Mouse (Mus musculus): Measurements from ENCODE around the gene Coq8b. TPM values are rescaled to one million over a fixed set of nuclear protein-coding genes. Genes with fewer than 3 reads are reported as not detected.

Gene Coq8b
- 26.3 and 27.2 TPM in 2 replicates for polyA plus RNA-seq (2015; fragmentation: Nextera tagmentation; extraction: Ambion mirVana)

GRCm38 (mm10) chr7:27232781-27233281 is at the start of gene Coq8b:
Coq8b (plus strand) TSS chr7:27233023.
- under 1% methylated on average over 25 of the region's 25 CpGs for WGBS
- peak within 1 kb of the TSS; percentile 75 for H3K4me3 ChIP-seq (replicated peaks; ENCODE audit: low read length)
- H3K9me3 ChIP-seq (ENCODE audit: control insufficient read depth, low read length): no peaks in the 10 kb centered on the region
- peak within 1 kb of the TSS; percentile 65 for H3K4me2 ChIP-seq (ENCODE audit: low read length)
- H3K27ac ChIP-seq (ENCODE audit: low read length): peak within 1 kb of the TSS; percentile 78
- H3K4me1 ChIP-seq (replicated peaks; ENCODE audit: control insufficient read depth, insufficient read depth, low read length): peaks cover 17% of the 10 kb centered on the region
- ATAC-seq: peak; percentile 94
- no peaks in the 10 kb centered on the region for H3K27me3 ChIP-seq (replicated peaks; ENCODE audit: control insufficient read depth, insufficient read depth, low read length)
- H3K9ac ChIP-seq (replicated peaks; ENCODE audit: low read depth, low read length): peak within 1 kb of the TSS; percentile 69
- H3K36me3 ChIP-seq (ENCODE audit: control insufficient read depth, insufficient read depth): peaks cover 3% of the 10 kb centered on the region; the same call in 1 of the 2 replicates

DNA sequence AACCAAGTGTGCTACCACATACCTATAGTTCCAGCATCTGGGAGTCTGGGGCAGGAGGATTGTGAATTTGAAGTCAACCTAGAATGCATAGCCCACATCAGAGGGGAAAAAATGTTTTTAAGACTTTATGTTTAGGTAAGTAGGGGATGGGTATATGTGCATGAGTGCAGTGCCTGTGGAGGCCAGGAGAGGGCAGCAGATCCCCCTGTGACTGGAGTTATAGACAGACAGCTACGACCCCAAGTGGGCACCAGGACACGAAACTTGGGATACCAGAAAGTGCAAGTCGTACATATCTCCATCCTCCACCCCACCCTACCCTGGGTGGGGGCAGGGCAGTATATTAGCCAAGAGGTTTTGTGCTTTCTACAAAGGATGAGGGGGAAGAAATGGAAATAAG is 47.9 kb upstream of the Coq8b start:
- no peak overlapping the region for H3K9ac ChIP-seq (replicated peaks; ENCODE audit: low read depth, low read length)
- H3K9me3 ChIP-seq (ENCODE audit: control insufficient read depth, low read length): no peaks in the 10 kb centered on the region; the same call in 1 of the 2 replicates
- H3K4me1 ChIP-seq (replicated peaks; ENCODE audit: control insufficient read depth, insufficient read depth, low read length): peaks cover 3% of the 10 kb centered on the region; the same call in 1 of the 2 replicates
- no peak overlapping the region for H3K27ac ChIP-seq (ENCODE audit: low read length)
- 63% methylated on average over 3 of the region's 3 CpGs for WGBS
- no peak overlapping the region for H3K4me3 ChIP-seq (replicated peaks; ENCODE audit: low read length)
- H3K27me3 ChIP-seq (replicated peaks; ENCODE audit: control insufficient read depth, insufficient read depth, low read length): no peaks in the 10 kb centered on the region
- H3K36me3 ChIP-seq (ENCODE audit: control insufficient read depth, insufficient read depth): peaks cover 53% of the 10 kb centered on the region
- no peak for ATAC-seq
- H3K4me2 ChIP-seq (ENCODE audit: low read length): no peak overlapping the region

GRCm38 (mm10) chr7:27185986-27186385 is 46.8 kb upstream of the Coq8b start:
- Histone ChIP-seq H3K27ac (ENCODE audit: low read length) (no peak overlapping the region), H3K27me3 (replicated peaks; ENCODE audit: control insufficient read depth, insufficient read depth, low read length) (no peaks in the 10 kb centered on the region), H3K4me2 (ENCODE audit: low read length) (no peak overlapping the region), H3K4me3 (replicated peaks; ENCODE audit: low read length) (no peak overlapping the region), H3K4me1 (replicated peaks; ENCODE audit: control insufficient read depth, insufficient read depth, low read length) (no peaks in the 10 kb centered on the region), H3K36me3 (ENCODE audit: control insufficient read depth, insufficient read depth) (peaks cover 63% of the 10 kb centered on the region), H3K9ac (replicated peaks; ENCODE audit: low read depth, low read length) (no peak overlapping the region), H3K9me3 (ENCODE audit: control insufficient read depth, low read length) (no peaks in the 10 kb centered on the region; the same call in 1 of the 2 replicates)
- no peak for ATAC-seq
- WGBS: 95% methylated on average over 5 of the region's 5 CpGs

DNA sequence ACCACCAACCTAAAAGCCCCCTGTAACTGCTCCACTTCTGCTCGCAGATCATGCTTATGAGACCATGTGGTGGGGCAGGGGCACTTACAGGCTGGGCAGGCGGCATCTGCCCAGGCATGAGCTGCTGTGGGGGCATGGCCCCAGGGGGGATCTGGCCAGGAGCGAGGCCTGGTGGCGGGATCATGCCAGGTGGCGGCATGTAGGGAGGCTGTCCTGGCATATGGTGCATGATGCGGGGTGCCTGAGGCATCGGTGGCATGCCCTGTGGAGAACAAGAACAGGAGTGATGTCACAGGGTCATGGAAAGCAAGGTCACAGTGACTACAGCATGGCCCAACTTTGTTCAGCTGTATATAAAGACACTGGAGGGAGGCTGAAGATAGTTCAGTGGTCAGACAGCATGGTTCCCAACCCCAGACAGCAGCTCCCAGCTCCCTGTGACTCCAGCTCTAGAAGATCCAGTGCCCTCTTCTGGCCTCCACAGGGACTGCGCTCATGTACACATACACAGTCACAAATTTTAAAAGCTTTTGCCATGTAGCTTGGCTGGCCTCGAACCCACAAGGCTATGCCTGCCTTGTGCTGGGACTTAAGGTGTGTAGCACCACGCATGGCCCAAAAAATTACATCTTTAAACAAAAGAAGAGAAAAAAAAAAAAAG is 43.4 kb upstream of the Coq8b start:
- Histone ChIP-seq H3K9me3 (ENCODE audit: control insufficient read depth, low read length) (no peaks in the 10 kb centered on the region; the same call in 1 of the 2 replicates), H3K9ac (replicated peaks; ENCODE audit: low read depth, low read length) (no peak overlapping the region), H3K36me3 (ENCODE audit: control insufficient read depth, insufficient read depth) (peaks cover 78% of the 10 kb centered on the region), H3K4me3 (replicated peaks; ENCODE audit: low read length) (no peak overlapping the region), H3K27me3 (replicated peaks; ENCODE audit: control insufficient read depth, insufficient read depth, low read length) (no peaks in the 10 kb centered on the region), H3K27ac (ENCODE audit: low read length) (no peak overlapping the region), H3K4me2 (ENCODE audit: low read length) (no peak overlapping the region), H3K4me1 (replicated peaks; ENCODE audit: control insufficient read depth, insufficient read depth, low read length) (peaks cover 17% of the 10 kb centered on the region)
- 94% methylated on average over 10 of the region's 10 CpGs for WGBS
- ATAC-seq: no peak

DNA sequence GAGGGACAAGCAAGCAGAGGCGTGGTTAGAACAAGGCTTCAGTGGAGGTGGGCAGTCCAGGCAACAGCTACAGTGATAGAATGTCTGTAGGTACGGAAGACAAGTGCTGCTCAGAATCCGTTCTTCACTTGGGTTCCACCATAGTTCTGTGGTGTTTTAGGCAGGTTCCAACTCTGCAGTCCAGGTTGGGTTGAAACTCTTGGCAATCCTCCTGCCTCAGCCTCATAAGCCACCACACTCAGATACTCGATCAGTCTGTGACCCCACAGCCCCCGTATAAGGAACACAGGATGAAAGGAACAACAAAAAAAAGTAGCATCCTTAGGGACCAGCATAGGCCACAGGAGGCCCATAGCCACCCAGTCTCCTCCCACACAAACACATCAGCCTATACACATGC is 40.4 kb upstream of the Coq8b start:
- 93% methylated on average over 5 of the region's 5 CpGs for WGBS

GRCm38 (mm10) chr7:27193731-27194130 is 39.1 kb upstream of the Coq8b start:
- H3K36me3 ChIP-seq (ENCODE audit: control insufficient read depth, insufficient read depth): peaks cover 43% of the 10 kb centered on the region
- H3K9ac ChIP-seq (replicated peaks; ENCODE audit: low read depth, low read length): no peak overlapping the region
- no peak overlapping the region for H3K4me3 ChIP-seq (replicated peaks; ENCODE audit: low read length)
- WGBS: 88% methylated on average over 4 of the region's 4 CpGs
- no peaks in the 10 kb centered on the region for H3K27me3 ChIP-seq (replicated peaks; ENCODE audit: control insufficient read depth, insufficient read depth, low read length)
- H3K4me2 ChIP-seq (ENCODE audit: low read length): peak overlapping the region; percentile 30
- H3K4me1 ChIP-seq (replicated peaks; ENCODE audit: control insufficient read depth, insufficient read depth, low read length): peaks cover 22% of the 10 kb centered on the region
- no peak overlapping the region for H3K27ac ChIP-seq (ENCODE audit: low read length)
- ATAC-seq: no peak
- H3K9me3 ChIP-seq (ENCODE audit: control insufficient read depth, low read length): no peaks in the 10 kb centered on the region; the same call in 1 of the 2 replicates

More for the DNA sequence above, 40.4 kb upstream of the Coq8b start:
- Histone ChIP-seq H3K36me3 (ENCODE audit: control insufficient read depth, insufficient read depth) (peaks cover 55% of the 10 kb centered on the region), H3K9ac (replicated peaks; ENCODE audit: low read depth, low read length) (no peak overlapping the region), H3K4me2 (ENCODE audit: low read length) (no peak overlapping the region), H3K27ac (ENCODE audit: low read length) (no peak overlapping the region), H3K27me3 (replicated peaks; ENCODE audit: control insufficient read depth, insufficient read depth, low read length) (no peaks in the 10 kb centered on the region), H3K4me1 (replicated peaks; ENCODE audit: control insufficient read depth, insufficient read depth, low read length) (peaks cover 22% of the 10 kb centered on the region), H3K9me3 (ENCODE audit: control insufficient read depth, low read length) (no peaks in the 10 kb centered on the region; the same call in 1 of the 2 replicates), H3K4me3 (replicated peaks; ENCODE audit: low read length) (no peak overlapping the region)
- no peak for ATAC-seq

DNA sequence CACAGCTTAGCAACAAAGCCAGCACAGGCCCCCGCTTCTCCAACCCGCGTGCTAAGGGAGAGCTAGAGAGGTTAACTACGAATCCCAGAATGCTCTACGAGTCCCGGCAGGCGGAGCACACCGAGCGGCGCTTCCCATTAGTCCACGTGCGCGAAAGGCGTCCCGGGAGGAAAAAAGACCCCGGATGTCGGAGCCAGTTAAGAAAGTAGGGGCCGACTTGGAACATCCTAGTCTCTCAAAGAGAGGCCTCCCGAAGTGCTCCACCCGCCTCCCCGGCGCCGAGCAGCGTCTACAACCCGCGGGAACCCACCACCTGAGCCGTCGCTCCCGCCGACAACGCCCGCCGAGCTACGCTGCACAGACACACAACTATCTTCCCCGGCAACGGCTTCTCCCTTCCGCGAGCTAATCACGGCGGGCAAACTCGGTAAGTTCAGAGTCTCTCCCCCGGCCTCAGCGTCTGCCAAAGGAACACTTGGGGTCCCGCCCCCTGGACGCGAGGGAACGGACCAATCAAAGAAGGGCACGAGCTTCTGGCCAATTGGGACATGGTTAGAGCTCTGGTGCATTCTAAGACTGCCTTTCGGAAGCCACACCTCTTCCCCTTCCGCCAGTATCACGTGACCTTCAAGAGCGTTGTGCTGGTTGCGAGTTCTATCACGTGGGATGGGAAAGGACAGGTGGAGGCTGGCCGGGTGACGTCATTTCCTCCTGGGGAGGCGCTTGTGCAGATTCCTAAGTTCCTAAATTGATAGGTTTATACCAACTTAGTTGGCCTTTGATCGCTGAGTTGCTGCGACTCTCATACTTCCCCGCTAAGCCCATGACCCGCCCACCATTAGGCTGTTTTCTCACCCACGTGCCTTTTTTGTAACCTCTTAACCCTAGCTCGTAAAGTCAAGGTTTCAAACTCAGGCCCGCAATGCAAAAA is 36.9 kb upstream of the Coq8b start, which contains the start of the genes BC024978 and Snrpa:
Gene BC024978, plus strand, starts transcription at position 101 of the 931 bp plus-strand sequence.
Gene Snrpa, minus strand, starts transcription at position 591 of the 931 bp plus-strand sequence.
- Histone ChIP-seq H3K9ac (replicated peaks; ENCODE audit: low read depth, low read length) (peak within 1 kb of the TSS; percentile 77), H3K36me3 (ENCODE audit: control insufficient read depth, insufficient read depth) (peaks cover 22% of the 10 kb centered on the region), H3K4me2 (ENCODE audit: low read length) (peak within 1 kb of the TSS; percentile 71), H3K9me3 (ENCODE audit: control insufficient read depth, low read length) (no peaks in the 10 kb centered on the region), H3K27me3 (replicated peaks; ENCODE audit: control insufficient read depth, insufficient read depth, low read length) (no peaks in the 10 kb centered on the region), H3K27ac (ENCODE audit: low read length) (peak within 1 kb of the TSS; percentile 96), H3K4me3 (replicated peaks; ENCODE audit: low read length) (peak within 1 kb of the TSS; percentile 72), H3K4me1 (replicated peaks; ENCODE audit: control insufficient read depth, insufficient read depth, low read length) (peaks cover 22% of the 10 kb centered on the region)
- WGBS: under 1% methylated on average over 64 of the region's 64 CpGs
- peak; percentile 98 for ATAC-seq

- Histone ChIP-seq H3K36me3 (ENCODE audit: control insufficient read depth, insufficient read depth) (peaks cover 10% of the 10 kb centered on the region), H3K9ac (replicated peaks; ENCODE audit: low read depth, low read length) (no peak overlapping the region), H3K27me3 (replicated peaks; ENCODE audit: control insufficient read depth, insufficient read depth, low read length) (no peaks in the 10 kb centered on the region), H3K4me2 (ENCODE audit: low read length) (no peak overlapping the region), H3K9me3 (ENCODE audit: control insufficient read depth, low read length) (no peaks in the 10 kb centered on the region), H3K4me3 (replicated peaks; ENCODE audit: low read length) (no peak overlapping the region), H3K4me1 (replicated peaks; ENCODE audit: control insufficient read depth, insufficient read depth, low read length) (peaks cover 22% of the 10 kb centered on the region), H3K27ac (ENCODE audit: low read length) (no peak overlapping the region)
- no peak for ATAC-seq
- 89% methylated on average over 3 of the region's 3 CpGs for WGBS
Measured at GRCm38 (mm10) chr7:27197136-27197535, 35.7 kb upstream of the Coq8b start.

GRCm38 (mm10) chr7:27197634-27198033 is 35.2 kb upstream of the Coq8b start:
- H3K27me3 ChIP-seq (replicated peaks; ENCODE audit: control insufficient read depth, insufficient read depth, low read length): no peaks in the 10 kb centered on the region
- no peak overlapping the region for H3K9ac ChIP-seq (replicated peaks; ENCODE audit: low read depth, low read length)
- peaks cover 20% of the 10 kb centered on the region for H3K4me1 ChIP-seq (replicated peaks; ENCODE audit: control insufficient read depth, insufficient read depth, low read length)
- peaks cover 5% of the 10 kb centered on the region; the same call in 1 of the 2 replicates for H3K36me3 ChIP-seq (ENCODE audit: control insufficient read depth, insufficient read depth)
- H3K27ac ChIP-seq (ENCODE audit: low read length): no peak overlapping the region
- H3K9me3 ChIP-seq (ENCODE audit: control insufficient read depth, low read length): no peaks in the 10 kb centered on the region
- no peak overlapping the region for H3K4me2 ChIP-seq (ENCODE audit: low read length)
- 96% methylated on average over 8 of the region's 8 CpGs for WGBS
- ATAC-seq: no peak
- H3K4me3 ChIP-seq (replicated peaks; ENCODE audit: low read length): no peak overlapping the region
